Mouse (Mus musculus): ENCODE results near the gene Man1a2. TPM values are rescaled to one million over a fixed set of nuclear protein-coding genes. Genes with fewer than 3 reads are reported as not detected.

Gene Man1a2
- polyA plus RNA-seq, 1 experiment from 2014 or later = 65.1 TPM

DNA sequence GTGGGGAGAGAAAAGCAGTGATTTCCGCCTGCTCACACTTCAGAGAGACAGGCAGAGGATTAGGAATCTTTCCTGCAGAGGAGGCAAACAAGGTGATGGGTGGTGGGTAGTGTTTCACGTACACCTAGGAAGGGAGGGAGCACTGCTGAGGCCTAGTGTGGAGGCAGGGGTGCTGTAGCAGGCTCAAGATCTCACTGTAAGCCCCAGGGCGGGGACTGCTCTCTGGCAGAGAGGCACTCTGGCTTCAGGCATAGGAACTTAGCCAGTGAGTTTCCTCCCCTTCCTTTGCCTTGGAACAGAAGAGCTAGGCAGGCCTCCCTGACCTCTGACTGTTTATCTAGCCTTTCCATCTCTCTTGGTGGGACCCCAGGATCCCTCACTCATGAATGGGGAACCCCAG, 150.0 kb downstream of the Man1a2 start:
- H3K36me3 ChIP-seq (ENCODE audit: control insufficient read depth, insufficient read depth, low read length) = no peaks in the 10 kb centered on the region
- no peaks in the 10 kb centered on the region for H3K9me3 ChIP-seq (ENCODE audit: control insufficient read depth, low read length)

DNA sequence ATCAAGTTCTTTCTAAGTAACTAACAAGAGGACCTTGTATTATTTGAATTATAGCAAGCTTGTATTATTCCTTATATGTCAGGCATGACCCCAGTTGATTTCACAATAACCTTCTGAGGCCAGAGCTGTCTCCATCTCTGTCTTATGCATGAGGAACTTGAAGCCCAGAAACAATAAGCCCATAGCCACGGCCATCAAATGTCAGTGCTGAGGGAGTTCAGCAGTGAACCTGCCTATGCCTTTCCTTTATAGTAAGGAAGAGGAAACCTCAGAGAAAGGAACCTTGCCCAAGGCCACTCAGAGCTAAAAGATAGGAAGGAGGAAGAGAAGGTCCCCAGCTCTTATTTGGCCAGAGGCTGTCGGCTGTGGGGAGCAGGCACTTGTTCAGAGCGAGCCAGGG, 150.9 kb downstream of the Man1a2 start:
- Histone ChIP-seq H3K9ac (ENCODE audit: low read length) (no peak overlapping the region), H3K4me2 (ENCODE audit: low read depth, low read length, severe bottlenecking) (no peak overlapping the region), H3K36me3 (ENCODE audit: control insufficient read depth, insufficient read depth, low read length) (no peaks in the 10 kb centered on the region), H3K27me3 (ENCODE audit: control insufficient read depth, insufficient read depth, low read length) (no peaks in the 10 kb centered on the region), H3K9me3 (ENCODE audit: control insufficient read depth, low read length) (no peaks in the 10 kb centered on the region), H3K4me3 (ENCODE audit: low read depth, low read length) (no peak overlapping the region), H3K4me1 (replicated peaks; ENCODE audit: control insufficient read depth, insufficient read depth, low read length) (no peaks in the 10 kb centered on the region), H3K27ac (ENCODE audit: low read depth, low read length) (no peak overlapping the region)
- WGBS = 77% methylated on average over 3 of the region's 3 CpGs
- DNase-seq (ENCODE audit: low spot score) (no peak), ATAC-seq (replicated peaks; ENCODE audit: low FRiP score) (no peak)

More for the DNA sequence above, 150.0 kb downstream of the Man1a2 start:
- ATAC-seq (replicated peaks; ENCODE audit: low FRiP score) (no peak), DNase-seq (ENCODE audit: low spot score) (no peak)
- H3K4me3 ChIP-seq (ENCODE audit: low read depth, low read length) = no peak overlapping the region
- H3K27ac ChIP-seq (ENCODE audit: low read depth, low read length) = no peak overlapping the region
- WGBS = 62% methylated on average over 3 of the region's 3 CpGs
- no peaks in the 10 kb centered on the region for H3K4me1 ChIP-seq (replicated peaks; ENCODE audit: control insufficient read depth, insufficient read depth, low read length)
- no peaks in the 10 kb centered on the region for H3K27me3 ChIP-seq (ENCODE audit: control insufficient read depth, insufficient read depth, low read length)
- no peak overlapping the region for H3K9ac ChIP-seq (ENCODE audit: low read length)
- no peak overlapping the region for H3K4me2 ChIP-seq (ENCODE audit: low read depth, low read length, severe bottlenecking)

DNA sequence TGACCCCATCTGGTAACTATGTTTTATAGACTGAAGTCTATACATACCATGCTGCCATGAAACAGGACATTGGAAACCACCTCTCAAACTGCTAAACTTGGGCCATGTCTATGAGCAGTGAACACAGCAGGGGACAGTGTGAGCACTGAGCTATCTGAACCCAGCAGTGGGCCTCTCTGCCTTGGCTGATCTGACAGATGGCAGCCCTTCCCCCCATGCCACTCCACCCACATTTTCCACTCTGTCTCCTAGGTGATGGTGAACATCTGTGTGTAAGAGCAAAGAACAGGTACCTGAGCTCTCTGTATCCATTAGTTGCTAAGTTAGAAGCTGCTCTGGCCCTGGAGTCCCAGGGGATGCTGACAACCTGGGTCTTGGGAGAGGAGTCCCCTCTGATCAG, 151.9 kb downstream of the Man1a2 start:
- Histone ChIP-seq H3K9ac (ENCODE audit: low read length) (no peak overlapping the region), H3K4me1 (replicated peaks; ENCODE audit: control insufficient read depth, insufficient read depth, low read length) (no peaks in the 10 kb centered on the region), H3K4me3 (ENCODE audit: low read depth, low read length) (no peak overlapping the region), H3K9me3 (ENCODE audit: control insufficient read depth, low read length) (no peaks in the 10 kb centered on the region), H3K36me3 (ENCODE audit: control insufficient read depth, insufficient read depth, low read length) (no peaks in the 10 kb centered on the region), H3K27ac (ENCODE audit: low read depth, low read length) (no peak overlapping the region), H3K27me3 (ENCODE audit: control insufficient read depth, insufficient read depth, low read length) (no peaks in the 10 kb centered on the region), H3K4me2 (ENCODE audit: low read depth, low read length, severe bottlenecking) (no peak overlapping the region)
- DNase-seq (ENCODE audit: low spot score) (no peak), ATAC-seq (replicated peaks; ENCODE audit: low FRiP score) (no peak)

DNA sequence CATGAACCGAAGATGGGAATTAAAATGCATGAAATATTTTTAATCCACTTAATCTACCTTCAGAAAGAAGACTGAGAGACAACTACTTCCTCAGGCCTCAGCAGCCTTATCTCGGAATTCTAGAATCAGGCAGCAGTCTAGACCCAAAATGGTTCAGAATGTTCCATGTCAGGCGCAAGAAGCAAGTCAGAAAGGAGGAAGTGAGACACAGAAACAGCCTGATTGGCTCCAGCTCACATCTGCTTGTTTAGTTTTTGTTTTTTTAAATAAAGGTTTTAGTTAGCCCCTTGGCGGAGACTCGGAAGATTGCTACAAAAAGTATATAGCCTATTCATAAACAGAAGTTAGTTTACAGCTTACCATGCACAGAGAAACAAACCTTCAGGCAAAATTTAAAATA, 154.4 kb downstream of the Man1a2 start:
- no peak overlapping the region for H3K27ac ChIP-seq (ENCODE audit: low read depth, low read length)
- no peaks in the 10 kb centered on the region for H3K36me3 ChIP-seq (ENCODE audit: control insufficient read depth, insufficient read depth, low read length)
- H3K4me3 ChIP-seq (ENCODE audit: low read depth, low read length) = no peak overlapping the region
- DNase-seq (ENCODE audit: low spot score) (no peak), ATAC-seq (replicated peaks; ENCODE audit: low FRiP score) (no peak)
- H3K4me2 ChIP-seq (ENCODE audit: low read depth, low read length, severe bottlenecking) = no peak overlapping the region
- H3K27me3 ChIP-seq (ENCODE audit: control insufficient read depth, insufficient read depth, low read length) = no peaks in the 10 kb centered on the region
- H3K9me3 ChIP-seq (ENCODE audit: control insufficient read depth, low read length) = no peaks in the 10 kb centered on the region
- H3K9ac ChIP-seq (ENCODE audit: low read length) = no peak overlapping the region
- no peaks in the 10 kb centered on the region for H3K4me1 ChIP-seq (replicated peaks; ENCODE audit: control insufficient read depth, insufficient read depth, low read length)
- 95% methylated on average over 5 of the region's 5 CpGs for WGBS

- WGBS = 84% methylated on average over 7 of the region's 7 CpGs
Measured at GRCm38 (mm10) chr3:100530244-100530788, 155.0 kb downstream of the Man1a2 start.

DNA sequence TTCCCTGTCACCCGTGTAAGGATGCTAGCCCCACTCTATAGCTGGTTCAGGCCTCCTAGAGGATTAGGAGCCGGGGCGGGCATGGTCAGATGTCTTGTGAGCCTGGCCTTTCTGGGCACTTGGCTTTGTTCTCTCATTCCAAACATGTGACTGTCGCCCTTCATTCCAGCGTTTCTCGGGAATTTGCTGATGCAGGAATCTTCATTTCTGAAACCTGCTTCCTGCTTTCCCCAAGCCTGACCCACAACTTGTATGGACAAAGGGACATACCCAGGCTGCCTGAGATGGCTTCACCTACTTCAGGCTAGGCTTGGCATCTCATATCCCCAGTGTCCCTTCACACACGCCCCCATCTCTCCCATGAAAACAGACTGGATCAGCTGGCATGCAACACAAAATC, 162.6 kb downstream of the Man1a2 start:
- Histone ChIP-seq H3K27ac (ENCODE audit: low read depth, low read length) (no peak overlapping the region), H3K9me3 (ENCODE audit: control insufficient read depth, low read length) (no peaks in the 10 kb centered on the region), H3K36me3 (ENCODE audit: control insufficient read depth, insufficient read depth, low read length) (no peaks in the 10 kb centered on the region), H3K4me3 (ENCODE audit: low read depth, low read length) (no peak overlapping the region), H3K27me3 (ENCODE audit: control insufficient read depth, insufficient read depth, low read length) (no peaks in the 10 kb centered on the region), H3K9ac (ENCODE audit: low read length) (no peak overlapping the region), H3K4me1 (replicated peaks; ENCODE audit: control insufficient read depth, insufficient read depth, low read length) (no peaks in the 10 kb centered on the region), H3K4me2 (ENCODE audit: low read depth, low read length, severe bottlenecking) (no peak overlapping the region)
- ATAC-seq (replicated peaks; ENCODE audit: low FRiP score) (no peak), DNase-seq (ENCODE audit: low spot score) (no peak)
- 83% methylated on average over 7 of the region's 7 CpGs for WGBS

More at GRCm38 (mm10) chr3:100530244-100530788, 155.0 kb downstream of the Man1a2 start:
- Histone ChIP-seq H3K9ac (ENCODE audit: low read length) (no peak overlapping the region), H3K27me3 (ENCODE audit: control insufficient read depth, insufficient read depth, low read length) (no peaks in the 10 kb centered on the region), H3K27ac (ENCODE audit: low read depth, low read length) (no peak overlapping the region), H3K4me1 (replicated peaks; ENCODE audit: control insufficient read depth, insufficient read depth, low read length) (no peaks in the 10 kb centered on the region), H3K36me3 (ENCODE audit: control insufficient read depth, insufficient read depth, low read length) (no peaks in the 10 kb centered on the region), H3K9me3 (ENCODE audit: control insufficient read depth, low read length) (no peaks in the 10 kb centered on the region), H3K4me2 (ENCODE audit: low read depth, low read length, severe bottlenecking) (no peak overlapping the region), H3K4me3 (ENCODE audit: low read depth, low read length) (no peak overlapping the region)
- DNase-seq (ENCODE audit: low spot score) (no peak), ATAC-seq (replicated peaks; ENCODE audit: low FRiP score) (no peak)

GRCm38 (mm10) chr3:100521626-100522025, 163.7 kb downstream of the Man1a2 start:
- Histone ChIP-seq H3K4me3 (ENCODE audit: low read depth, low read length) (no peak overlapping the region), H3K9me3 (ENCODE audit: control insufficient read depth, low read length) (no peaks in the 10 kb centered on the region), H3K27me3 (ENCODE audit: control insufficient read depth, insufficient read depth, low read length) (no peaks in the 10 kb centered on the region), H3K4me2 (ENCODE audit: low read depth, low read length, severe bottlenecking) (no peak overlapping the region), H3K4me1 (replicated peaks; ENCODE audit: control insufficient read depth, insufficient read depth, low read length) (no peaks in the 10 kb centered on the region), H3K27ac (ENCODE audit: low read depth, low read length) (no peak overlapping the region), H3K36me3 (ENCODE audit: control insufficient read depth, insufficient read depth, low read length) (no peaks in the 10 kb centered on the region), H3K9ac (ENCODE audit: low read length) (no peak overlapping the region)
- DNase-seq (ENCODE audit: low spot score) = no peak
- no peak for ATAC-seq (replicated peaks; ENCODE audit: low FRiP score)
- 50% methylated on average over 1 of the region's 1 CpGs for WGBS

GRCm38 (mm10) chr3:100515754-100516141, 169.6 kb downstream of the Man1a2 start:
- WGBS = 87% methylated on average over 5 of the region's 5 CpGs
- Histone ChIP-seq H3K9ac (ENCODE audit: low read length) (no peak overlapping the region), H3K27me3 (ENCODE audit: control insufficient read depth, insufficient read depth, low read length) (no peaks in the 10 kb centered on the region), H3K4me1 (replicated peaks; ENCODE audit: control insufficient read depth, insufficient read depth, low read length) (no peaks in the 10 kb centered on the region), H3K4me3 (ENCODE audit: low read depth, low read length) (no peak overlapping the region), H3K4me2 (ENCODE audit: low read depth, low read length, severe bottlenecking) (no peak overlapping the region), H3K27ac (ENCODE audit: low read depth, low read length) (no peak overlapping the region), H3K36me3 (ENCODE audit: control insufficient read depth, insufficient read depth, low read length) (no peaks in the 10 kb centered on the region), H3K9me3 (ENCODE audit: control insufficient read depth, low read length) (no peaks in the 10 kb centered on the region)
- DNase-seq (ENCODE audit: low spot score) (no peak), ATAC-seq (replicated peaks; ENCODE audit: low FRiP score) (no peak)

- Histone ChIP-seq H3K4me2 (ENCODE audit: low read depth, low read length, severe bottlenecking) (no peak overlapping the region), H3K27me3 (ENCODE audit: control insufficient read depth, insufficient read depth, low read length) (no peaks in the 10 kb centered on the region), H3K27ac (ENCODE audit: low read depth, low read length) (no peak overlapping the region), H3K9me3 (ENCODE audit: control insufficient read depth, low read length) (no peaks in the 10 kb centered on the region), H3K9ac (ENCODE audit: low read length) (no peak overlapping the region), H3K36me3 (ENCODE audit: control insufficient read depth, insufficient read depth, low read length) (no peaks in the 10 kb centered on the region), H3K4me1 (replicated peaks; ENCODE audit: control insufficient read depth, insufficient read depth, low read length) (no peaks in the 10 kb centered on the region), H3K4me3 (ENCODE audit: low read depth, low read length) (no peak overlapping the region)
- DNase-seq (ENCODE audit: low spot score) (no peak), ATAC-seq (replicated peaks; ENCODE audit: low FRiP score) (no peak)
- 74% methylated on average over 8 of the region's 8 CpGs for WGBS
Measured at GRCm38 (mm10) chr3:100515093-100515753, 170.1 kb downstream of the Man1a2 start.
